Mouse (Mus musculus) stomach, postnatal 0 days (tissue): Measurements from ENCODE around the gene Tspan18. TPM values are rescaled to one million over a fixed set of nuclear protein-coding genes. Genes with fewer than 3 reads are reported as not detected.

ENCODE experiments used
- ATAC-seq: fragments of 200-750 bp; cut with Nextera tagmentation; 2 replicates; pipeline ENCODE4 v1.8.0; 2017; ENCODE audit not compliant: low FRiP score, low TSS enrichment
- DNase-seq: peaks from one replicate; pipeline ENCODE4 v3.0.0-alpha.2; 2016; ENCODE audit warnings: low spot score
- H3K27ac ChIP-seq: fragments of 300-500 bp; sonication (generic); replicated peaks from 2 replicates; pipeline ENCODE4 v1.5.1; 2014; ENCODE audit warnings: mild to moderate bottlenecking, control low read depth
- H3K27me3 ChIP-seq: fragments of 300-500 bp; sonication (generic); 2 replicates; pipeline ENCODE4 v1.6.1; 2014; ENCODE audit warnings: low read length; ENCODE audit not compliant: control insufficient read depth, insufficient read depth
- H3K36me3 ChIP-seq: fragments of 300-500 bp; sonication (generic); 2 replicates; pipeline ENCODE4 v1.6.1; 2014; ENCODE audit warnings: low read length, mixed read lengths; ENCODE audit not compliant: control insufficient read depth, insufficient read depth
- H3K4me1 ChIP-seq: fragments of 300-500 bp; sonication (generic); replicated peaks from 2 replicates; pipeline ENCODE4 v1.6.1; 2014; ENCODE audit warnings: antibody characterized with exemption; ENCODE audit not compliant: control insufficient read depth, insufficient read depth
- H3K4me2 ChIP-seq: fragments of 300-500 bp; sonication (generic); replicated peaks from 2 replicates; pipeline ENCODE4 v1.6.1; 2014; ENCODE audit warnings: low read depth, mild to moderate bottlenecking, control low read depth, moderate library complexity
- H3K4me3 ChIP-seq: fragments of 300-500 bp; sonication (generic); 2 replicates; pipeline ENCODE4 v1.5.1; 2014; ENCODE audit warnings: low read depth, low read length, control low read depth
- H3K9ac ChIP-seq: fragments of 300-500 bp; sonication (generic); 2 replicates; pipeline ENCODE4 v1.6.1; 2014; ENCODE audit warnings: mild to moderate bottlenecking, low read length, control low read depth, mixed read lengths
- H3K9me3 ChIP-seq: fragments of 300-500 bp; sonication (generic); 2 replicates; pipeline ENCODE4 v1.6.1; 2016; ENCODE audit warnings: low read length; ENCODE audit not compliant: control insufficient read depth
- CTCF ChIP-seq: IDR thresholded peaks from 2 replicates; pipeline ENCODE4 v1.5.1; 2016; ENCODE audit warnings: antibody characterized with exemption, low read depth, mild to moderate bottlenecking, moderate library complexity
- EP300 ChIP-seq: optimal IDR thresholded peaks from 2 replicates; pipeline ENCODE3; 2016; ENCODE audit warnings: antibody characterized with exemption
- WGBS: fragments of 180-500 bp; shearing (Covaris S2); extraction: QIAGEN DNeasy Blood & Tissue Kit; methylation state at CpG from one replicate; pipeline ENCODE4 v1.1.7; 2014; 5-methylcytosine and 5-hydroxymethylcytosine counted together
- polyA plus RNA-seq: library from polyadenylated mRNA; unstranded; fragments of >200 nt; fragmentation: Nextera tagmentation; extraction: Ambion mirVana; gene quantifications from 2 replicates; pipeline ENCODE4 v1.2.1, GENCODE M21; 2015

The Tspan18 gene
- polyA plus RNA-seq, 1 experiment from 2014 or later: 8.7 TPM

DNA sequence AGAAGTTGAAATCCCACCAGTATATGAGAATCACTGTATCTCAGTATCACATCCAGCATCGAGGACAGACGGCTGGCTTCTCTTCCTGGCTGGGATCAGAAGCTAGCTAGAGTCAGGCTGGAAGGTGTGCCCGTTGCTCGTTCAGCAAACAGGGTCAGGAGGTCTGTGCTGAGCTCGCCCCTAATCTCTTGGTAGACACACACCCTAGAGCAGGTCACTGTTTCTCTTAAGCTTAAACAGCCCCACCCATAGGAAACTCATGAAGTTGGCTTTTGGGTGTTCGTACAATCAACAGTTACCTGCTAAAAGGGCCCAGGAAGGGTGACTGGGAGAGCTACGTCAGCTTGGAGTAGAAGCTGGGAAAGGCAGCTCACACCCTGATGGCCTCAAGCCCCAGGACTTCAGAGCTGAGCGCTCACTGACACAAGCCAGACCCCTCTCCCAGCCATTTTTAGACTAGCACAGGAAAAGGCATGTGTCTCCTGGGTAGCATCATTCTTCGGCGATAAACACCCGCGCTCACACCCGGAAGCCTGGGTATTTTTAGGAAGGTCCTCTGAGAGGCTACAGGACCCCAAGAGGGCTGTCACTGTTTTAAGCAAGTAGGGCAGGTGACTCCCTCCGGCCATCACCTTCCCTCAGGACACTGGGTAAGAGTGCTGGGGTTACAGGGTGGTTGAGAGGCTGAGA lies 24.4 kb downstream of the Tspan18 start:
- H3K9me3 ChIP-seq: no peaks in the 10 kb centered on the region
- no peaks in the 10 kb centered on the region for H3K27me3 ChIP-seq
- peak; percentile 83 for ATAC-seq
- H3K4me3 ChIP-seq: no peak overlapping the region
- peak overlapping the region; percentile 40; the same call in 1 of the 2 replicates for H3K27ac ChIP-seq
- 47% methylated on average over 14 of the region's 14 CpGs for whole genome bisulfite sequencing
- peak; percentile 34 for DNase-seq
- TF ChIP-seq EP300 (no peak), CTCF (no peak)
- H3K4me1 ChIP-seq: peaks cover 8% of the 10 kb centered on the region
- H3K4me2 ChIP-seq: no peak overlapping the region
- H3K9ac ChIP-seq: no peak overlapping the region
- no peaks in the 10 kb centered on the region for H3K36me3 ChIP-seq

GRCm38 (mm10) chr2:93306898-93307297 lies 27.4 kb downstream of the Tspan18 start:
- no peak overlapping the region for H3K27ac ChIP-seq
- DNase-seq (no peak), ATAC-seq (no peak)
- no peaks in the 10 kb centered on the region for H3K27me3 ChIP-seq
- no peaks in the 10 kb centered on the region for H3K9me3 ChIP-seq
- no peak overlapping the region for H3K4me3 ChIP-seq
- 81% methylated on average over 4 of the region's 4 CpGs for WGBS
- no peak for TF ChIP-seq EP300
- H3K9ac ChIP-seq: no peak overlapping the region
- no peak overlapping the region for H3K4me2 ChIP-seq
- H3K36me3 ChIP-seq: no peaks in the 10 kb centered on the region
- peaks cover 6% of the 10 kb centered on the region for H3K4me1 ChIP-seq

DNA sequence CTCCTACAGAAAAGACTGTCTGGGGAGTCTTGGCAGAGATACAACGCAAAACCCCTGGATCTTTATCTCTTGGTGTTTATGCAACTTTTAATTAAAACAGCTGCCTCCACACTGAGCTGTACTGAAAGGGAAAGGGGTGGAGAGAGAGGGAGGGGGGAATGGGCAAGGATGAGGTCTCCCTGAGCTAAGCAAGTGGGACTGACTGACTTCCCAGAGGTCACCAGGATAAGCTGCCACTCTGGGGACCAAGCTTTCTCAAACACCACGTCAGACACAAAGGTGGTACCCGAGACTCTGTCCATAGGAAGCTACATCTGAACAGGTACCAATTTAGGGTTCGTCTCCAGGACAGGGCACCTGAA lies 30.1 kb downstream of the Tspan18 start:
- H3K27ac ChIP-seq: peak overlapping the region; percentile 65
- H3K4me3 ChIP-seq: no peak overlapping the region
- H3K36me3 ChIP-seq: no peaks in the 10 kb centered on the region
- H3K9ac ChIP-seq: no peak overlapping the region
- ATAC-seq (no peak), DNase-seq (no peak)
- no peaks in the 10 kb centered on the region for H3K9me3 ChIP-seq
- no peaks in the 10 kb centered on the region for H3K27me3 ChIP-seq
- no peak for TF ChIP-seq CTCF
- no peaks in the 10 kb centered on the region for H3K4me1 ChIP-seq
- WGBS: 70% methylated on average over 4 of the region's 4 CpGs
- no peak overlapping the region for H3K4me2 ChIP-seq

- Histone ChIP-seq H3K27ac (peak overlapping the region; percentile 65), H3K9me3 (no peaks in the 10 kb centered on the region), H3K9ac (no peak overlapping the region), H3K4me1 (no peaks in the 10 kb centered on the region), H3K36me3 (no peaks in the 10 kb centered on the region), H3K27me3 (no peaks in the 10 kb centered on the region), H3K4me3 (no peak overlapping the region), H3K4me2 (no peak overlapping the region)
- WGBS: 49% methylated on average over 16 of the region's 16 CpGs
- DNase-seq (no peak), ATAC-seq (no peak)
- no peak for TF ChIP-seq EP300
- no peak for TF ChIP-seq CTCF
Observed at GRCm38 (mm10) chr2:93303585-93304272, 30.6 kb downstream of the Tspan18 start.

DNA sequence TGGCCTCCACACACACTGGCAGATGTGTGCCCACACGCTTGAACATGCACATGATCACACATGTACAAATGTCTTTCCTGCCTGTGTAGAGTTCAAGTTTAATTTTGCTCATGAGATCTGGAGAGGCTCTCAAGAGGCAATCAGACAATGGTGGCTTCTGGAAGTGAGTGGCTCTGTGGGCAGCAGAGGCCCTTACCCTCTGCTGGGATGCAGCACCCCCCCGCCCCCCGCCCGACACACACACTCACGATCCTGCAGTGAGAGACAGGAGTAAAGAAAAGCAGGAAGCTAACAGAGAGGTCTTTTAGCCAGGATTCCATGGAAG lies 31.1 kb downstream of the Tspan18 start:
- 69% methylated on average over 5 of the region's 5 CpGs for WGBS
- Histone ChIP-seq H3K4me2 (no peak overlapping the region), H3K27ac (peak overlapping the region; percentile 13; the same call in 1 of the 2 replicates), H3K36me3 (no peaks in the 10 kb centered on the region), H3K27me3 (no peaks in the 10 kb centered on the region), H3K4me3 (no peak overlapping the region), H3K9me3 (no peaks in the 10 kb centered on the region), H3K4me1 (no peaks in the 10 kb centered on the region), H3K9ac (no peak overlapping the region)
- no peak for TF ChIP-seq EP300
- no peak for ATAC-seq
- no peak for DNase-seq

GRCm38 (mm10) chr2:93297656-93298055 lies 36.6 kb downstream of the Tspan18 start:
- no peak for DNase-seq
- 40% methylated on average over 3 of the region's 3 CpGs for WGBS

More at GRCm38 (mm10) chr2:93297656-93298055, 36.6 kb downstream of the Tspan18 start:
- no peak overlapping the region for H3K4me3 ChIP-seq
- H3K4me2 ChIP-seq: no peak overlapping the region
- no peak overlapping the region for H3K9ac ChIP-seq
- no peak overlapping the region for H3K27ac ChIP-seq
- no peaks in the 10 kb centered on the region for H3K36me3 ChIP-seq
- H3K4me1 ChIP-seq: no peaks in the 10 kb centered on the region
- H3K9me3 ChIP-seq: no peaks in the 10 kb centered on the region
- no peak for ATAC-seq
- TF ChIP-seq EP300 (no peak), CTCF (no peak)
- H3K27me3 ChIP-seq: no peaks in the 10 kb centered on the region
